Mouse (Mus musculus) cerebellum, adult 2 months (tissue): ENCODE results near the gene Rubcnl. TPM values are rescaled to one million over a fixed set of nuclear protein-coding genes. Genes with fewer than 3 reads are reported as not detected.

Experiments
- DNase-seq, 2 experiments: peaks; one replicate each; pipeline ENCODE4 v3.0.0; 2021
- H3K27ac ChIP-seq: fragments of 200-500 bp; 2 replicates; pipeline ENCODE4 v1.5.1; 2012; ENCODE audit warnings: low read length, control low read depth, inconsistent platforms; ENCODE audit not compliant: insufficient read depth
- H3K27me3 ChIP-seq: fragments of 200-500 bp; 2 replicates; pipeline ENCODE4 v1.6.1; 2012; ENCODE audit warnings: inconsistent platforms, mild to moderate bottlenecking, low read length, moderate library complexity; ENCODE audit not compliant: control insufficient read depth, insufficient read depth
- H3K4me1 ChIP-seq: fragments of 200-500 bp; 2 replicates; pipeline ENCODE4 v1.6.1; 2011; ENCODE audit warnings: low read length; ENCODE audit not compliant: control insufficient read depth, insufficient read depth
- H3K4me3 ChIP-seq: fragments of 200-500 bp; replicated peaks from 2 replicates; pipeline ENCODE3; 2011; ENCODE audit warnings: mild to moderate bottlenecking, low read depth, low read length, control low read depth; ENCODE audit not compliant: insufficient read depth
- CTCF ChIP-seq: fragments of 200-500 bp; IDR thresholded peaks from 2 replicates; pipeline ENCODE4 v1.5.1; 2011; ENCODE audit warnings: low read depth, mild to moderate bottlenecking, control low read depth, low read length, moderate library complexity, borderline replicate concordance; ENCODE audit not compliant: insufficient read depth
- POLR2A ChIP-seq: fragments of 200-500 bp; IDR thresholded peaks from 2 replicates; pipeline ENCODE4 v1.6.1; 2011; ENCODE audit warnings: low read length, control low read depth, borderline replicate concordance; ENCODE audit not compliant: insufficient read depth
- WGBS: fragments of 180-500 bp; shearing (Covaris S2); methylation state at CpG from one replicate; pipeline ENCODE4 v1.1.7; 2018; 5-methylcytosine and 5-hydroxymethylcytosine counted together
- polyA plus RNA-seq: library from polyadenylated mRNA; depleted of rRNA; stranded (reverse); fragments of >200 nt; gene quantifications from 2 replicates; pipeline ENCODE4 v1.2.3, GENCODE M21; 2012

Gene Rubcnl
- polyA plus RNA-seq, 1 experiment, result 1.4 TPM

- no peak for DNase-seq
- WGBS, result 76% methylated on average over 4 of the region's 4 CpGs
- no peaks in the 10 kb centered on the region for H3K27me3 ChIP-seq
- no peaks in the 10 kb centered on the region for H3K4me1 ChIP-seq
- H3K27ac ChIP-seq, result no peak overlapping the region
- H3K4me3 ChIP-seq, result no peak overlapping the region
- TF ChIP-seq POLR2A (no peak), CTCF (no peak)
These were observed 3.0 kb downstream of the Rubcnl start for GRCm38 (mm10) chr14:75018829-75019228.

DNA sequence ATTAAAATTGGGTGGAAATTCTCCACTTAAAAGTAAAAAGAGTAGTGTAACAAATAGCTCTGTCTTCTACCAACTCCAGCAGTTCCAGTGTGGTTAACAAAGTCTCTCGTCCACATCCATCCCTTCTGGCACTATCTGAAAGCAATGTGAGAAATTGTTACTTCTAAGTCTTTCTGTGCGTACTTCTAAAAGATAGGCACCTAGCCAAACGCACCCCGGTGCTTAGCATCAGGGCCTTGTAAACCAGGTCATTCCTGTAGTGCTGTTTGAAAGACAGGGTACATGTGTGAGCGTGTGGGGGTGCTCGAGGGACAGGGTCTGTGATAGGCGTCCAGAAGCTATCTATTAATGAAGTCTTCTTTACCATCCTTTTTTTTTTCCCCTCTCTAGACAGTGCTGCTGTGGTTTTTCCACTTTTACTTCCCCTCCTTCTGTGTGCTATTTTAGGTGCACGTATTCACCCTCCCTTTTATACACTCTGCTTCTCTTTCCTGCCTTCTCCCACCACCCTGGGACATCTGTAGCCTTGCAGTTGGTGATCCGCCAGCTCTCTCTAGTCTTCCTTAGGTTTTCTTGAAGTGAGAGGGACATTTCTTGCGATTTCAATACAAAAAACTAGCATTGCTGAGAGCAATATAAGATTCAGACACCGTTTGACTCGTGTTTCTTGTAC lies 4.9 kb downstream of the Rubcnl start:
- DNase-seq, result no peak
- H3K27me3 ChIP-seq, result no peaks in the 10 kb centered on the region
- no peaks in the 10 kb centered on the region for H3K4me1 ChIP-seq
- 83% methylated on average over 12 of the region's 12 CpGs for WGBS
- no peak overlapping the region for H3K27ac ChIP-seq
- no peak overlapping the region for H3K4me3 ChIP-seq
- TF ChIP-seq CTCF, result no peak
- TF ChIP-seq POLR2A, result no peak

DNA sequence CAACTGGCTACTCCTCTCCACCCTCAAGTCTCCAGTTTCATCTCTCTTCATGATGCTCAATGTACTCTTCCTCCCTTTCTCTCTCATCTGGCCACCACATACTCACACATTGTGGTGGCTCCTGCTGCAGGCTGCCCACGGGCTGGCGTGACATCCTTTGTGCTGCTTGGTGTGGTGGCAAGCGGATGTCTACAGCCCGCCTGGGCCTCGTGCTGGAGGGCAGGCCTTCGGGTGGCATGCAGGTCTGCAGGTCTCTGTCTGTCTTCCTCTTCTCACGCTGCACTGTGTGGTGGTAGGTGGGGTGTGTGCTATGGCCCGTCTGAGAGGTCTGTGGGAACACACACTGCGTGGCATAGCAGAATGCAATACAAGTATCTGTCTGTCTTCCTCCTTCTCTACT lies 6.7 kb downstream of the Rubcnl start:
- no peak overlapping the region for H3K27ac ChIP-seq
- no peak overlapping the region for H3K4me3 ChIP-seq
- TF ChIP-seq POLR2A (no peak), CTCF (no peak)
- H3K27me3 ChIP-seq, result no peaks in the 10 kb centered on the region
- H3K4me1 ChIP-seq, result no peaks in the 10 kb centered on the region
- DNase-seq, result no peak
- 88% methylated on average over 9 of the region's 9 CpGs for whole genome bisulfite sequencing

GRCm38 (mm10) chr14:75024793-75025710 lies 9.2 kb downstream of the Rubcnl start:
- Histone ChIP-seq H3K27ac (no peak overlapping the region), H3K4me3 (no peak overlapping the region), H3K27me3 (no peaks in the 10 kb centered on the region), H3K4me1 (no peaks in the 10 kb centered on the region)
- WGBS, result 86% methylated on average over 8 of the region's 8 CpGs
- TF ChIP-seq CTCF (no peak), POLR2A (no peak)
- DNase-seq, result no peak

DNA sequence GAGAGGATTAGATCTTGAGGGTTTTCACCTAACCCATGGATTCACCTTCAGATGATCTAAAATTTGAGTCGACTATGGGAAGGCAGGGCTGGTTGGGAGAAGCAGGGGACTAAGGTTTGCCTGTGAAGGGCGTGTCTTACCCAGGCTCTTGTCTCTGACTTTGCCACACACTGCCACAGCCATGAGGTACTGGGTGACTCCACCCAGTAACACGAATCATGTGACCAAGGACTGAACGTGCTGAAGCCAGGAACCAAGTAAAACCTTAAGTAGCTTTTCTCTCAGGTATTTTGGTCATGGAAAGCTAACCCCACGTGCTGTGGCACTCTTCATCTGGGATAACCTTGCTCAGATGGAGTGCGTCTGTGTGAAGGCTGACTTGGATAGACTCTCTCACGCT lies 14.9 kb downstream of the Rubcnl start:
- 80% methylated on average over 7 of the region's 7 CpGs for WGBS
- Histone ChIP-seq H3K27me3 (no peaks in the 10 kb centered on the region), H3K27ac (no peak overlapping the region), H3K4me1 (no peaks in the 10 kb centered on the region), H3K4me3 (no peak overlapping the region)
- DNase-seq, result no peak
- TF ChIP-seq POLR2A (no peak), CTCF (no peak)

DNA sequence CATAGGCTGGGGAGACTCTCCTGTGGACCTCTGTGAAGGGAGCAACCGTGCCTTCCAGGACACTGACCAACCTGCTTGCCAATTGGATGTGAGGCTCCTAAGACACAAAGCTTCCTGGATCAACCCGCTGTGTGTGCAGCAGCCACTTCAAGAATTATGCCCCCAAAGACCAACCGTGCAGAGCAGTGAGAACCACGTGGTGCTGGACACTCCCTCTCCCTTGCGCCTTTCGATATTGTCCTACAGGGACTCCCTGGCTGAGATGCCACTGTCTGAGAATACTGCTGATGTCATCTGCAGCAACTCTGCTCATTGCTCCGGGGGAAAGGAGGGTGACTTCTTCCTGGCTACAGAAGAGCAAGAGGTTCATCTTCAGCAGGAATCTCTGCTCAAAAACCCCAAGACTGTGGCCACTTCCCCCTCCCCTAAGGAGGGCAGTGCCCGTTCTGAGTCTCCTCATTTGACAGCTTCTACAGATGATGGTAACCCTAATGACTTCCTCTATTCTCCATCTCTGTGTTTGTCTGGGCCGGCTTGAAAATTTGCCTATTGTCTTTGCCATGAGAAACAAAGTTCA lies 16.3 kb downstream of the Rubcnl start:
- Histone ChIP-seq H3K4me1 (no peaks in the 10 kb centered on the region), H3K27ac (no peak overlapping the region), H3K27me3 (no peaks in the 10 kb centered on the region), H3K4me3 (no peak overlapping the region)
- no peak for TF ChIP-seq POLR2A
- TF ChIP-seq CTCF, result no peak
- DNase-seq, result no peak
- 76% methylated on average over 9 of the region's 9 CpGs for WGBS

DNA sequence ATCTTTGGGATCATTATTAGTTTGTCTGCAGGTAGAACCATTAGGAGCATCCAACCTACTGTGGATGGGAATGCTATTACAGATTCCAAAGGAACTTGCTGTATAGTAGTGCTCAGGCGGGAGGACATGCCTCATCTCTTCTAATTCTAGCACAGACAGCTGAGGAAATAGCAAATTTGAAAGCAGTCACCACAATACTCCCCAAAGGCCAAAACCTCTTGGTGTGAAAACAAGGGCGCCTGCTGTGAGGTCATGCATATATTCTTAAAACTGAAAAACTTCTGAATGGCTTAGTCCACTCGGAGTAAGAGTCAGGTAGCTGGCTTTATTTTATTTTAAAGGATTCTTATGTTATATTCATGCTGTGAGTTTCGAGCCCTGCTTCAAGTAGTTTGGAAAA lies 16.9 kb downstream of the Rubcnl start:
- H3K4me3 ChIP-seq, result no peak overlapping the region
- no peaks in the 10 kb centered on the region for H3K4me1 ChIP-seq
- TF ChIP-seq POLR2A, result no peak
- no peak for TF ChIP-seq CTCF
- H3K27me3 ChIP-seq, result no peaks in the 10 kb centered on the region
- no peak for DNase-seq
- 63% methylated on average over 4 of the region's 4 CpGs for WGBS
- H3K27ac ChIP-seq, result no peak overlapping the region

GRCm38 (mm10) chr14:75034240-75034639 lies 18.4 kb downstream of the Rubcnl start:
- Histone ChIP-seq H3K27me3 (no peaks in the 10 kb centered on the region), H3K4me3 (no peak overlapping the region), H3K27ac (no peak overlapping the region), H3K4me1 (no peaks in the 10 kb centered on the region)
- DNase-seq, result no peak
- 88% methylated on average over 3 of the region's 3 CpGs for WGBS
- TF ChIP-seq POLR2A (no peak), CTCF (no peak)
